Mouse (Mus musculus): ENCODE results near the gene Vmn1r142. TPM values are rescaled to one million over a fixed set of nuclear protein-coding genes. Genes with fewer than 3 reads are reported as not detected.
"Not testable (repeated sequence)": the region's sequence is repeated elsewhere in the genome, so short reads cannot be mapped to it uniquely, and the experiment has no call there.

The Vmn1r142 gene
- polyA plus RNA-seq (2014; fragmentation: Nextera tagmentation; extraction: Ambion mirVana): not detected in 2 replicates

DNA sequence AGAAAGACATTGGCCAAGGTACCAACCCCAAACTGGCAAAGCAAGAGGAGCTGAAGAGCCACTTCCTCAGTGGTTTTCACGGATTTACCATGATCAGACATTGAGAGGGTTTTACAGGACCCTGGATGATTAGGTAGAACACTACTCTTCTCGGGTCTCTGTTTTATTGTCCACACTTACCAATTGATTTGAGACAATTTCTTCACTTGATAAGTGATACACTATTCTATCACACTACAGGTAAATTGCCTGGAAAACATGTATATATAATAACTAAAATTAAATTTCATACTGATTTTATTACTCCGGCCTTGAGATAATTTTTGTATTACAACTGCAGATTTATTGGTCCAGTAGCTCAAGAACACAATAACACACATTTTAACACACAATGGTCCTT, at the start of gene Vmn1r142:
Vmn1r142 (minus strand) TSS at position 101 of the 400 bp plus-strand sequence.
- H3K9ac ChIP-seq (ENCODE audit: low read length); H3K4me1 ChIP-seq (replicated peaks; ENCODE audit: control insufficient read depth, insufficient read depth, low read length); ATAC-seq (replicated peaks; ENCODE audit: low FRiP score, low TSS enrichment, low read depth); H3K4me3 ChIP-seq (ENCODE audit: low read depth, low read length); H3K9me3 ChIP-seq (ENCODE audit: control insufficient read depth, low read length); H3K27ac ChIP-seq (ENCODE audit: low read depth); H3K27me3 ChIP-seq (replicated peaks; ENCODE audit: control insufficient read depth, insufficient read depth, low read length); DNase-seq (ENCODE audit: low spot score); H3K36me3 ChIP-seq (ENCODE audit: control insufficient read depth, insufficient read depth, low read length); H3K4me2 ChIP-seq (ENCODE audit: low read length): not testable (repeated sequence)
- no CpG with 5 or more reads among the region's 3 CpGs for WGBS

DNA sequence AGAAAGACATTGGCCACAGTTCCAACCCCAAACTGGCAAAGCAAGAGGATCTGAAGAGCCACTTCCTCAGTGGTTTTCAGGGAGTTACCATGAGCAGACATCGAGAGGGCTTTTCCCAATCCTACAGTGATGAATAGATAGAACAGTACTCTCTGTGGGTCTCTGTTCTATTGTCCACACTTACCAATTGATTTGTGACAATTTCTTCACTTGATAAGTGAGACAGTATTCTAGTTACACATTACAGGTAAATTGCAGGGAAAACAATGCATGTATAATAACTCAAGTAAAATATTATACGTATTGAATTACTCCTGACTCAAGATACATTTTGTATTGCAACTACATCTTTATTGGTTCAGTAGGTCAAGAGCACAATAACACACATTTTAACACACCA, 37.3 kb upstream of the Vmn1r142 start, which contains the start of gene Gm8653:
Gm8653 (minus strand) TSS at position 101 of the 400 bp plus-strand sequence.
- not testable (repeated sequence) for H3K27me3 ChIP-seq (replicated peaks; ENCODE audit: control insufficient read depth, insufficient read depth, low read length); H3K4me1 ChIP-seq (replicated peaks; ENCODE audit: control insufficient read depth, insufficient read depth, low read length); H3K9me3 ChIP-seq (ENCODE audit: control insufficient read depth, low read length); H3K27ac ChIP-seq (ENCODE audit: low read depth); H3K4me2 ChIP-seq (ENCODE audit: low read length); DNase-seq (ENCODE audit: low spot score); H3K4me3 ChIP-seq (ENCODE audit: low read depth, low read length); H3K36me3 ChIP-seq (ENCODE audit: control insufficient read depth, insufficient read depth, low read length); ATAC-seq (replicated peaks; ENCODE audit: low FRiP score, low TSS enrichment, low read depth); H3K9ac ChIP-seq (ENCODE audit: low read length)
- WGBS: no CpG with 5 or more reads among the region's 2 CpGs

DNA sequence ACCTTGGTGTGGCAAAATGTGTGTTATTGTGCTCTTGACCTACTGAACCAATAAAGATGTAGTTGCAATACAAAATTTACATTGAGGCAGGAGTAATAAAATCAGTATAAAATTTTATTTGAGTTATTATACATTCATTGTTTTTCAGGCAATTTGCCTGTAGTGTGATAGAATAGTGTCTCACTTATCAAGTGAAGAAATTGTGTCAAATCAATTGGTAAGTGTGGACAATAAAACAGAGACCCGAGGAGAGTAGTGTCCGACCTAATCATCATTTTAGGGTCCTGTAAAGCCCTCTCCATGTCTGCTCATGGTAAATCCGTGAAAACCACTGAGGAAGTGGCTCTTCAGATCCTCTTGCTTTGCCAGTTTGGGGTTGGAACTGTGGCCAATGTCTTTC, 25.2 kb upstream of the Vmn1r142 start, which contains the start of gene Vmn1r143:
Vmn1r143 (plus strand) TSS at position 301 of the 400 bp plus-strand sequence.
- not testable (repeated sequence) for H3K4me1 ChIP-seq (replicated peaks; ENCODE audit: control insufficient read depth, insufficient read depth, low read length); H3K9ac ChIP-seq (ENCODE audit: low read length); H3K27ac ChIP-seq (ENCODE audit: low read depth); H3K9me3 ChIP-seq (ENCODE audit: control insufficient read depth, low read length); DNase-seq (ENCODE audit: low spot score); H3K36me3 ChIP-seq (ENCODE audit: control insufficient read depth, insufficient read depth, low read length); H3K4me2 ChIP-seq (ENCODE audit: low read length); ATAC-seq (replicated peaks; ENCODE audit: low FRiP score, low TSS enrichment, low read depth); H3K27me3 ChIP-seq (replicated peaks; ENCODE audit: control insufficient read depth, insufficient read depth, low read length); H3K4me3 ChIP-seq (ENCODE audit: low read depth, low read length)
- WGBS: no CpG with 5 or more reads among the region's 3 CpGs

GRCm38 (mm10) chr7:22134641-22135040, 29.2 kb downstream of the Vmn1r142 start, which contains the start of gene Gm10666:
Gene Gm10666, minus strand, starts transcription at chr7:22134741.
- not testable (repeated sequence) for DNase-seq (ENCODE audit: low spot score); H3K36me3 ChIP-seq (ENCODE audit: control insufficient read depth, insufficient read depth, low read length); ATAC-seq (replicated peaks; ENCODE audit: low FRiP score, low TSS enrichment, low read depth); H3K4me2 ChIP-seq (ENCODE audit: low read length); H3K4me3 ChIP-seq (ENCODE audit: low read depth, low read length); H3K27ac ChIP-seq (ENCODE audit: low read depth); H3K4me1 ChIP-seq (replicated peaks; ENCODE audit: control insufficient read depth, insufficient read depth, low read length); H3K27me3 ChIP-seq (replicated peaks; ENCODE audit: control insufficient read depth, insufficient read depth, low read length); H3K9me3 ChIP-seq (ENCODE audit: control insufficient read depth, low read length); H3K9ac ChIP-seq (ENCODE audit: low read length)
- no CpG with 5 or more reads among the region's 5 CpGs for WGBS

DNA sequence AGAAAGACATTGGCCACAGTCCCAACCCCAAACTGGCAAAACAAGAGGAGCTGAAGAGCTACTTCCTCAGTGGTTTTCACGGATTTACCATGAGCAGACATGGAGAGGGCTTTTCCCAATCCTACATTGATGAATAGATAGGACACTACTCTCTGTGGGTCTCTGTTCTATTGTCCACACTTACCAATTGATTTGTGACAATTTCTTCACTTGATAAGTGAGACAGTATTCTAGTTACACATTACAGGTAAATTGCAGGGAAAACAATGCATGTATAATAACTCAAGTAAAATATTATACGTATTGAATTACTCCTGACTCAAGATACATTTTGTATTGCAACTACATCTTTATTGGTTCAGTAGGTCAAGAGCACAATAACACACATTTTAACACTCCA, 45.7 kb downstream of the Vmn1r142 start, which contains the start of gene Gm16451:
Gm16451 (minus strand) TSS at position 101 of the 400 bp plus-strand sequence.
- H3K4me3 ChIP-seq (ENCODE audit: low read depth, low read length); DNase-seq (ENCODE audit: low spot score); H3K36me3 ChIP-seq (ENCODE audit: control insufficient read depth, insufficient read depth, low read length); ATAC-seq (replicated peaks; ENCODE audit: low FRiP score, low TSS enrichment, low read depth); H3K4me1 ChIP-seq (replicated peaks; ENCODE audit: control insufficient read depth, insufficient read depth, low read length); H3K27me3 ChIP-seq (replicated peaks; ENCODE audit: control insufficient read depth, insufficient read depth, low read length); H3K4me2 ChIP-seq (ENCODE audit: low read length); H3K9me3 ChIP-seq (ENCODE audit: control insufficient read depth, low read length); H3K27ac ChIP-seq (ENCODE audit: low read depth); H3K9ac ChIP-seq (ENCODE audit: low read length): not testable (repeated sequence)
- no CpG with 5 or more reads among the region's 2 CpGs for WGBS

Other genes starting within 250 kb of the Vmn1r142 start
- not detected in 2 replicates for gene Gm5891, start 242.7 kb downstream of the Vmn1r142 start, polyA plus RNA-seq (2014; fragmentation: Nextera tagmentation; extraction: Ambion mirVana)
- not detected in 2 replicates for gene Vmn1r137, start 169.4 kb downstream of the Vmn1r142 start, polyA plus RNA-seq (2014; fragmentation: Nextera tagmentation; extraction: Ambion mirVana)
- gene Vmn1r138, start 135.1 kb downstream of the Vmn1r142 start, polyA plus RNA-seq (2014; fragmentation: Nextera tagmentation; extraction: Ambion mirVana): not detected in 2 replicates
- gene Gm6176, start 107.7 kb downstream of the Vmn1r142 start, polyA plus RNA-seq (2014; fragmentation: Nextera tagmentation; extraction: Ambion mirVana): not detected in 2 replicates
- gene Vmn1r139, start 95.0 kb downstream of the Vmn1r142 start, polyA plus RNA-seq (2014; fragmentation: Nextera tagmentation; extraction: Ambion mirVana): not detected in 2 replicates
- gene Gm16451, start 45.8 kb downstream of the Vmn1r142 start, polyA plus RNA-seq (2014; fragmentation: Nextera tagmentation; extraction: Ambion mirVana): not detected in 2 replicates
- not detected in 2 replicates for gene Gm10666, start 29.3 kb downstream of the Vmn1r142 start, polyA plus RNA-seq (2014; fragmentation: Nextera tagmentation; extraction: Ambion mirVana)
- not detected in 2 replicates for gene Vmn1r143, start 25.3 kb upstream of the Vmn1r142 start, polyA plus RNA-seq (2014; fragmentation: Nextera tagmentation; extraction: Ambion mirVana)
- not detected in 2 replicates for gene Gm8653, start 37.2 kb upstream of the Vmn1r142 start, polyA plus RNA-seq (2014; fragmentation: Nextera tagmentation; extraction: Ambion mirVana)
- not detected in 2 replicates for gene Gm8453, start 65.4 kb upstream of the Vmn1r142 start, polyA plus RNA-seq (2014; fragmentation: Nextera tagmentation; extraction: Ambion mirVana)
- gene Gm4187, start 165.7 kb upstream of the Vmn1r142 start, polyA plus RNA-seq (2014; fragmentation: Nextera tagmentation; extraction: Ambion mirVana): not detected in 2 replicates
- gene Gm8660, start 207.0 kb upstream of the Vmn1r142 start, polyA plus RNA-seq (2014; fragmentation: Nextera tagmentation; extraction: Ambion mirVana): not detected in 2 replicates
- gene Vmn1r148, start 249.5 kb upstream of the Vmn1r142 start, polyA plus RNA-seq (2014; fragmentation: Nextera tagmentation; extraction: Ambion mirVana): not detected in 2 replicates